Mouse (Mus musculus): ENCODE measurements around the gene Shank2.

- TF ChIP-seq CTCF (IDR thresholded peaks at IDR 0.05), result 0 out of 2 replicates have a peak, but pooled peaks have one; percentile 1
- TF ChIP-seq POLR2A (IDR thresholded peaks at IDR 0.05; ENCODE audit: insufficient read depth, low read depth, low read length), result no peak
Observed at GRCm38 (mm10) chr7:143991160-143991559, 10.6 kb upstream of the Shank2 start.

All from heart, adult 2 months (tissue).